Mouse (Mus musculus) stomach, postnatal 0 days (tissue): ENCODE data around the gene Rock2.
A peak's percentile ranks its signal among the peaks of the same experiment; 100 is the strongest.

ENCODE experiments used
- CTCF ChIP-seq: IDR thresholded peaks from 2 replicates; pipeline ENCODE4 v1.5.1; 2016; ENCODE audit warnings: antibody characterized with exemption, low read depth, mild to moderate bottlenecking, moderate library complexity
- EP300 ChIP-seq: optimal IDR thresholded peaks from 2 replicates; pipeline ENCODE3; 2016; ENCODE audit warnings: antibody characterized with exemption

- TF ChIP-seq CTCF = peak; percentile 49
- no peak for TF ChIP-seq EP300
Observed at GRCm38 (mm10) chr12:16907953-16908648, 13.4 kb downstream of the Rock2 start.
